In genomic region chr7:73392359-73392758, GRCm38 (mm10) we compare ENCODE assay signal across 8 mouse cellular contexts. TPM values are rescaled to one million over a fixed set of nuclear protein-coding genes. Genes with fewer than 3 reads are reported as not detected.
DNase-seq lines count a peak whose midpoint lies in the region; ATAC-seq and TF ChIP-seq lines count a peak whose summit lies in the region.

No protein-coding gene starts in this region.

- H3K27ac ChIP-seq in heart, embryonic 11.5 days (ENCODE audit: low read depth, low read length): peak overlapping the region; percentile 76
- peak overlapping the region; percentile 61 for H3K27ac ChIP-seq in forebrain, embryonic 16.5 days (ENCODE audit: low read length)
- H3K27ac ChIP-seq in liver, postnatal 0 days (ENCODE audit: low read depth): no peak overlapping the region

- no peak for ATAC-seq in heart, embryonic 11.5 days (replicated peaks; ENCODE audit: insufficient number of reproducible peaks, low FRiP score, low TSS enrichment)
- no peak for ATAC-seq in forebrain, embryonic 16.5 days
- no peak for ATAC-seq in liver, postnatal 0 days
- ATAC-seq in megakaryocyte progenitor cell, adult 5-6 weeks (replicated peaks; ENCODE audit: poor library complexity): no peak

- TF ChIP-seq EP300 in liver, postnatal 0 days (IDR thresholded peaks at IDR 0.05; ENCODE audit: low read depth): no peak

- H3K36me3 ChIP-seq in heart, embryonic 11.5 days (ENCODE audit: control insufficient read depth, insufficient read depth, low read length): no peaks in the 10 kb centered on the region
- no peaks in the 10 kb centered on the region for H3K36me3 ChIP-seq in E14TG2a.4 (ENCODE audit: insufficient read depth, low read length)
- no peaks in the 10 kb centered on the region for H3K36me3 ChIP-seq in forebrain, embryonic 16.5 days (ENCODE audit: control insufficient read depth, insufficient read depth)
- H3K36me3 ChIP-seq in liver, postnatal 0 days (replicated peaks; ENCODE audit: insufficient read depth, low read length): no peaks in the 10 kb centered on the region

- H3K9ac ChIP-seq in heart, embryonic 11.5 days (ENCODE audit: low read depth, low read length): peak overlapping the region; percentile 78; the same call in 1 of the 2 replicates
- peak overlapping the region; percentile 53 for H3K9ac ChIP-seq in forebrain, embryonic 16.5 days (replicated peaks; ENCODE audit: low read depth, low read length)
- H3K9ac ChIP-seq in liver, postnatal 0 days (replicated peaks): no peak overlapping the region

- peak overlapping the region; percentile 72 for H3K4me3 ChIP-seq in heart, embryonic 11.5 days (ENCODE audit: low read depth, low read length)
- peak overlapping the region; percentile 80 for H3K4me3 ChIP-seq in E14TG2a.4 (replicated peaks; ENCODE audit: low read length)
- H3K4me3 ChIP-seq in forebrain, embryonic 16.5 days (replicated peaks; ENCODE audit: low read length): peak overlapping the region; percentile 62
- H3K4me3 ChIP-seq in liver, postnatal 0 days (ENCODE audit: low read depth, low read length): peak overlapping the region; percentile 43

- peaks cover 28% of the 10 kb centered on the region for H3K27me3 ChIP-seq in heart, embryonic 11.5 days (ENCODE audit: control insufficient read depth, insufficient read depth, low read length)
- peaks cover 95% of the 10 kb centered on the region for H3K27me3 ChIP-seq in E14TG2a.4 (ENCODE audit: insufficient read depth, low read length)
- no peaks in the 10 kb centered on the region for H3K27me3 ChIP-seq in forebrain, embryonic 16.5 days (replicated peaks; ENCODE audit: control insufficient read depth, insufficient read depth, low read length)
- peaks cover 64% of the 10 kb centered on the region for H3K27me3 ChIP-seq in liver, postnatal 0 days (ENCODE audit: insufficient read depth, low read length)

- H3K9me3 ChIP-seq in heart, embryonic 11.5 days (replicated peaks; ENCODE audit: control insufficient read depth, low read length): no peaks in the 10 kb centered on the region
- H3K9me3 ChIP-seq in E14TG2a.4 (ENCODE audit: low read length): no peaks in the 10 kb centered on the region
- H3K9me3 ChIP-seq in forebrain, embryonic 16.5 days (ENCODE audit: control insufficient read depth, low read length): no peaks in the 10 kb centered on the region
- no peaks in the 10 kb centered on the region for H3K9me3 ChIP-seq in liver, postnatal 0 days (ENCODE audit: low read length)

- TF ChIP-seq CTCF in E14TG2a.4 (conservative IDR thresholded peaks at IDR 0.05; ENCODE audit: low read length): no peak
- TF ChIP-seq CTCF in liver, postnatal 0 days (IDR thresholded peaks at IDR 0.05; ENCODE audit: low read depth): no peak

- H3K4me1 ChIP-seq in heart, embryonic 11.5 days (ENCODE audit: control insufficient read depth, insufficient read depth, low read length): peaks cover 6% of the 10 kb centered on the region; the same call in 1 of the 2 replicates
- H3K4me1 ChIP-seq in E14TG2a.4 (replicated peaks; ENCODE audit: low read depth, low read length): peaks cover 46% of the 10 kb centered on the region
- peaks cover 46% of the 10 kb centered on the region for H3K4me1 ChIP-seq in forebrain, embryonic 16.5 days (replicated peaks; ENCODE audit: control insufficient read depth, insufficient read depth, low read length)
- 0 out of 2 replicates have a peak, but pooled peaks cover 5% of the 10 kb centered on the region for H3K4me1 ChIP-seq in liver, postnatal 0 days (ENCODE audit: insufficient read depth)

- H3K4me2 ChIP-seq in heart, embryonic 11.5 days: peak overlapping the region; percentile 98
- H3K4me2 ChIP-seq in forebrain, embryonic 16.5 days (ENCODE audit: low read length): peak overlapping the region; percentile 89
- H3K4me2 ChIP-seq in liver, postnatal 0 days (ENCODE audit: low read depth, low read length): peak overlapping the region; percentile 73

- no peak for DNase-seq in heart, postnatal 4 days
- no peak for DNase-seq in liver, postnatal 0 days
- no peak for DNase-seq in layer of hippocampus, postnatal 25 days (ENCODE audit: extremely low spot score in 1 of 2, low spot score in 1 of 2)
- DNase-seq in adrenal gland, postnatal 4 days (ENCODE audit: low spot score in 2 of 2): no peak

- 1% methylated on average over 9 of the region's 9 CpGs for WGBS in heart, embryonic 11.5 days (ENCODE audit: insufficient replicate concordance)
- WGBS in forebrain, embryonic 16.5 days: 2% methylated on average over 9 of the region's 9 CpGs
- WGBS in liver, postnatal 0 days (ENCODE audit: insufficient replicate concordance): 4% methylated on average over 9 of the region's 9 CpGs

RNA-seq across cellular contexts. Expression of gene Rgma, which starts 17.1 kb away (rescaled TPM):
- polyA plus RNA-seq in heart, embryonic 11.5 days (2014; fragmentation: Nextera tagmentation; extraction: Ambion mirVana): 4.2 and 5.8 TPM in 2 replicates
- total RNA-seq in heart, postnatal 4 days (2021): 10 to 100 TPM; 36.1 to 38.8 TPM
- 22.2 and 23.1 TPM in 2 replicates for polyA plus RNA-seq in forebrain, embryonic 16.5 days (2015; fragmentation: Nextera tagmentation; extraction: Ambion mirVana)
- 0.12 TPM in 2 replicates for polyA plus RNA-seq in liver, postnatal 0 days (2015; fragmentation: Nextera tagmentation; extraction: Ambion mirVana)
- 10 to 100 TPM; 50.7 to 62.6 TPM for total RNA-seq in layer of hippocampus, postnatal 25 days (2021)
- not detected in 2 replicates for total RNA-seq in megakaryocyte progenitor cell, adult 5-6 weeks (2015)
- total RNA-seq in megakaryocyte progenitor cell, adult 5-6 weeks (2017): not detected in 2 replicates
- total RNA-seq in adrenal gland, postnatal 4 days (2021): 10 to 100 TPM; 15.6 to 17.0 TPM

Comparison
In these comparisons a context has a peak if more than half of its experiments do, and no peak if none do; other contexts are left out.
1. RNA of gene Rgma, which starts 17.1 kb away (total RNA-seq): 50.7 to 62.6 TPM in layer of hippocampus, postnatal 25 days, 36.1 to 38.8 TPM in heart, postnatal 4 days and 15.6 to 17.0 TPM in adrenal gland, postnatal 4 days; not detected in megakaryocyte progenitor cell, adult 5-6 weeks; every median in the first group is over 10 times any median in the second.
2. Peak in every context shown above with its lines, with median percentiles within 50 percentile points of each other: H3K4me2 ChIP-seq and H3K4me3 ChIP-seq.